Mouse (Mus musculus) activated CD4-positive, CD25-positive, alpha-beta regulatory T cell, adult 4 months (primary cell): Measurements from ENCODE around the gene Zfp239. TPM values are rescaled to one million over a fixed set of nuclear protein-coding genes. Genes with fewer than 3 reads are reported as not detected.
"Not testable (repeated sequence)": the region's sequence is repeated elsewhere in the genome, so short reads cannot be mapped to it uniquely, and the experiment has no call there.

Experiments
- ATAC-seq: one replicate; pipeline ENCODE4 v1.8.0; 2017
- polyA plus RNA-seq, 2 experiments: library from polyadenylated mRNA; unstranded; fragments of 100-300 nt; shearing (Covaris generic); gene quantifications; one replicate each; pipeline ENCODE4 v1.2.1; 2017

Zfp239 gene
- polyA plus RNA-seq: 1 to 10 TPM; 4.1 TPM

DNA sequence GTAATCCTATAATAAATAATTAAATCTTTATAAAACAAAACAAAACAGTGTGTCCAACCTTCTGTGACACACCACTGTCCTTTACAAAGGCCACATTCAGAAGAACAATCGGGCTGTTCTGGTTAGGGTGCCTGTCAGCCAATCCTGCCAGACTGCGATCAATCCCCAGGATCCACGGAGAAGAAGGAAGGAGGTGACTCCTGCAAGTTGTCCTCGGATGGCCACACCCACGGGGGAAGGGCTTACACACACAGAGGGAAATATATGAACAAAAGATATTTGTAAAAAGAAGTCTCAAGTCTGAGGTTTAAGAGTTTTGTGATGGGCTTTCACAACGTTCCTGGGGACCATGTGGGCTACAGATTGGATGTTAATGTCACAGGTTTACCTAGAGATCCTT is at the start of gene Zfp239:
Zfp239 (plus strand) TSS at position 253 of the 400 bp plus-strand sequence.
- ATAC-seq: no peak

DNA sequence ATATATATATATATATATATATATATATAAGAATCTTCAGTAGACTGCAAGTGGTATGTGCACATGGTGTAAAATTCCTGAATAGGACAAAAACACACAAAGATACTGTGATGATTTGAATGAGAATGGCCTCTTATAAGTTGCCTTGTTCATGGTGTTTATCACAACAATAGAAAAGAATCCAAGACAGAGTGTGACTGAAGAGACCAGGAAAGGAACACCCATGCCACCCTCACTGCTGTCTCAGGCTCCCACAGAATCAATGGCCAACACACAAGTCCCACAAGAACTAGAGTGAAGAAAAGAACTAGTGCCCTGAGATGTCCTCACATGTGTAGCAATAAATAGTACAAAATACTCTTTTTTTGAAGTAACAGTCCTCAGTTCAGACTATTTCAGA is 47.2 kb upstream of the Zfp239 start:
- no peak for ATAC-seq

GRCm38 (mm10) chr6:117817108-117817541 is 44.8 kb upstream of the Zfp239 start:
- ATAC-seq: no peak

GRCm38 (mm10) chr6:117820327-117820726 is 41.6 kb upstream of the Zfp239 start:
- no peak for ATAC-seq

GRCm38 (mm10) chr6:117825369-117825768 is 36.5 kb upstream of the Zfp239 start:
- ATAC-seq: peak; percentile 57

GRCm38 (mm10) chr6:117828273-117828672 is 33.6 kb upstream of the Zfp239 start:
- ATAC-seq: no peak

DNA sequence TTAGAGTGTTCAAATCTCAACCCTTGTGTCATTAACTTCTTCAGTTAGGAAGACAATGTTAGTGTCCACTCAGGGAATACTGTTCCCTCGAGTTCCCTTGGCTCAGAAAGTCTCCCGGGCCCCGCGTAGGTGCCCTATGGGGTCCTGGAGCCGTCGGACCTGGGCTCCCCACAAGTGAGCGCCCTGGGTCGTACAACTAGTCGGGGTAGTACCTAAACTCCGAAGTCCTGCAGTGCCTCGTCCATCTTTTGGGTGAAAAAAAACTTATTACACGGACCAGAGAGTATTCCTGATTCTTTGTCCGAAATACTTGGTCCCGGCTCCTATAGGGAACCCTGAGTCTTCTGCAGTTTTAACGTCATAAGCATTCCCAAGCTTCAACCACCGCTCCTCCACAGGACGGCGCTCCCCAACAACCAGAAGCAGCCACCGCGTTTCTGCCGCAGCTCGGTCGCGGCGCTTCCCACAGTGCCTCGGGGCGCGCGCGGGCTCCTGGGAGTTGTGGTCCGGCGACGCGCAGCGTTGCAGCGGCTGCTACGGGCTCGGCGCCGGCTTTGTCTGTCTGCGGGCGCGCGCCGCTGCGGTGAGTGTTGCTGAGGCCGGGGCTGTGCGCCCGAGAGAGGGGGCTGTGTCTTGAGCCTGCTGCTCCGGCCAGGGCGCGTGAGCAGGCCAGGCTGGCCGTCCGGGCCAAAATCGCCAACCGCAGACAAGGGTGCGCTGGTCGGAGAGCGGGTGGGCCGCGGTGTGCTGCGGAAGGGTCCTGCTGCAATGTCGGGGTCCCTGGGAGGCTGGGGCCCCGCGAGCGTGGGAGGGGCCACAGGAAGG is 21.0 kb upstream of the Zfp239 start, which contains the start of gene Zfp637:
Zfp637 (plus strand) TSS at position 495 of the 825 bp plus-strand sequence.
- peak; percentile 97 for ATAC-seq

DNA sequence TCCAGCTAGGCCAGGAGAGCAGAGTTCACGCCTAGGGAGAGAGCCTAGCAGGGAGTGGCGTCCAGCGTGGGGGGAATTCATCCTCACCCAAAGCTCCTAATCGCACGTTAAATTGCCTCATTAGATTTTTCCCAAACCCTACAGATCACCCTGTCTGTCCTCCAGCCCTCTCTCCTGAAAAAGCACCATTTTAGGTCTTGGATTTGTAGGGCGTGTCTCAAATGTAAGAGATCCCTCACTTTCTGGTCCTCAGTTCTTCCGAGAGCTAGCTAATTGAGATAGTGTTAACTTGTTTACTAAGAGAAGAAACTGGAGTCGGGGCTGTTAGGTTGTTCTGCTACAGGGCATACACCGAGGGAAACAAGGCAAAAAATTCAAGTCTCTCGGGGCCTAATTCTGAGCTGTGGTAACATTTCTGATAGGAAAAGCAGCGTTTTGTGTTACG is 20.4 kb upstream of the Zfp239 start:
- no peak for ATAC-seq

GRCm38 (mm10) chr6:117844597-117844996 is 17.3 kb upstream of the Zfp239 start:
- no peak for ATAC-seq

- ATAC-seq: not testable (repeated sequence)
These were observed 15.2 kb upstream of the Zfp239 start for GRCm38 (mm10) chr6:117846671-117847070.

GRCm38 (mm10) chr6:117847772-117848171 is 14.1 kb upstream of the Zfp239 start:
- ATAC-seq: peak; percentile 36

- no peak for ATAC-seq
These were observed 13.3 kb upstream of the Zfp239 start for GRCm38 (mm10) chr6:117848577-117848976.

- peak; percentile 71 for ATAC-seq
These were observed 10.2 kb upstream of the Zfp239 start for GRCm38 (mm10) chr6:117851747-117852146.

DNA sequence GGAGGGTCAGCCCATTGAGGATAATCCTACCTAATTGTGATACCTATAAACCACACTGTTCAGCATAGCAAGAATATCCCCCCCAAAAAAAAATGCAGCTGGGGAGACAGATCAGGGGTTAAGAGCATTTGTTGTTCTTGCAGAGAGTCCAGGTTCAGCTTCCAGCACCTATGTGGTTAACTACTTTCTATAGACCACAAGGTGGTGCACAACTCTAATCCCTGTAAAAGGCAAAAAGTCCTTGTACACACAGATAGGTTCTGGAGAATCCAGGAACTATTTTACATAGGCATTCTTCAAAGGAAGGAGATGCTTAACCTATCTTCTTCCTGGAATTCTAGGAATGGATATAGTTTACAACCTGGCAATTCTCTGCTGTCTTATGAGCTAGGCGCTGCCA is 3.9 kb upstream of the Zfp239 start:
- ATAC-seq: no peak

GRCm38 (mm10) chr6:117862465-117862864 is 565 bp downstream of the Zfp239 start:
- ATAC-seq: no peak

- peak; percentile 94 for ATAC-seq
These were observed 1.2 kb downstream of the Zfp239 start for GRCm38 (mm10) chr6:117862899-117863620.

- ATAC-seq: no peak
These were observed 1.9 kb downstream of the Zfp239 start for GRCm38 (mm10) chr6:117863751-117864150.

DNA sequence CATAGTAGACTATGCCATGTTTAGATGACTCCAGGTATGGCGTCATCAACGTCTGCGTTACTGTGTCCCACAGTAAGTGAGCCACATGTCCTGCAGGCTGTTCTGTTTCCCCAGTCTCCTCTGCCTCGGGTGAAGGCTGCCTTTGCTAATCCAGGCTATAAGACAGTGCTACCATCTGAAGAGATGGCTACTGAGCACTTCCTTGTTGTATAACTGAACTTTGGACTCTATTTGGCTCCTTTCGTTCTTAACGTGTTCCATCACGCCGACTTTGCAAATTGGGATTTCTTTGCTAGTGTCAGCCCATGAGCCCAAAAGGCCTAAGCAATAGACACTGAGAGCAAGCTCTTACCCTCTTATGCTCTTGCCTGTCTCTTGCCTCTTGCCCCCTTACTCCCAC is 6.3 kb downstream of the Zfp239 start:
- no peak for ATAC-seq

GRCm38 (mm10) chr6:117871034-117871433 is 9.1 kb downstream of the Zfp239 start:
- ATAC-seq: no peak

DNA sequence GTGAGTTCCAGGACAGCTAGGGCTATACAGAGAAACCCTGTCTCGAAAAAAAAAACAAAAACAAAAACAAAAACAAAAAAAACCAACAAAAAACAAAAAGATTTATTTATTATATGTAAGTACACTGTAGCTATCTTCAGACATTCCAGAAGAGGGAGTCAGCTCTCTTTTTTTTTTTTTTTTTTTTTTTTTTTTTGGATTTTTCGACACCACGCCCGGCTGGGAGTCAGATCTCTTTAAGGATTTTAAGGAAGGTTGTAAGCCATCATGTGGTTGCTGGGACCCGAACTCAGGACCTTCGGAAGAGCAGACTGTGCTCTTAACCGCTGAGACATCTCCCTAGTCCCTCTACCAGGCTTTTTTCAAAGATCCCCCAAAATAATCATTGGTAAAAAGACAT is 11.6 kb downstream of the Zfp239 start:
- ATAC-seq: not testable (repeated sequence)

DNA sequence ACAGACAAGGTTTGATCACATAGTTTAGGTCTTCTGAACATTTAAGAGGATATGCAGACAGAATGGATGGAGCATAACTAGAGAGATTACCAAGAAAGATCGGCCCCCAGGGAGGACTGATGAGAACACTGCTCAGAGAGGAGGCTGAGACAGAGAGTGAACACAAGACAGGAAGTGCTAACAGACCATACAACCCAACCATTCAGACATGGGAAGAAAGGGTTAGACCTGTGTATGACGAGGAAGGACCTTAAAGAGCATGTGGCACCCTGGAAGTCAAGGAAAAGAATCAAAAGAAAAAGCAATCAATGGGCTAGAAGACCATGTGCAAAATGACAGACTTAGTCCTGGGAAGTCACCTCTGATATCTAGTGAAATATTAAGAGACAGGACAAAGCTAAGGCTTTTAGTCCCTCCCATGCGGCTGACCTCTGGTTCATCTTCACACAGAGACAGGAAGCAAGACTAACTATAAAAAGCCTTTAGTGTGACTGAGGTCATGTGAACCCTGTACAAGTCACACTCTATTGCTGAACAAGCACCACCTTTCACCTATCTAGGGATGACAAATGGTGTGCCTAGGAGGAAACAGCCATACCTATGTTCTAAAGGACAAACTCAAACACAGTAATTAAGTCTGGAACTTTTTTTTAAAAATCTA is 12.9 kb downstream of the Zfp239 start:
- ATAC-seq: no peak

DNA sequence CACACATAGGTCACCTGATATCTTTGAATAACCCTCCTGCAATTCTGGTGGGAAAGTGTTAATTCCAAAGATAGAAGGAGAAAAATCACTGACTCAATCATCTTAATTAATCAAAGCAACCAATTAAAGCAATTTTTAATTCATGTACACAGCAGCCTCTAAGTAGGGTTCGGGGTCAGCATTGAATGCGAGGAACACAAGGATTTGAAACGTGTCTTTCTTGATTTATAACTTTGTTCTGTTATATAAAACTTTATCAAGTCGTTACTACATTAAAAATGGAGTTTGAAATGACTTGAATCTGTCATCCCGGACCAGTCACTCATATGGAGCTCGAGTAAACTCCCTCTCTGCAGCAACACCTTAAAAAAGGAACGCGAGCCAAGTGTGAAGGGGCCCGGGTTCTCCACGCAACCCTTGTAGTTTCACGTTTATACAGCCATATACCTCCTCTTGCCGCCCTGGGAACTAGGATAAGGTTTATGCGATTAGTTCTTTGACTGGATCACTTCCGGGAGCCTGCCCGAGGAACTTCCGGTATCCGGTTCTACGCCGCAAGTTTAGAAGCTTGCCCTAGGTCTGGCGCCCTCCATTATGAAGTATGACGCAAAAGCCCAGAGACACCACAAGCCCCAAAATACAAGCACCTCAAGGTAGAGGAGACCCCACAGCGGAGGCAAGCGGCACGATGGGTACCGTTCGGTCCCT is 17.0 kb downstream of the Zfp239 start:
- peak; percentile 72 for ATAC-seq
